Mouse (Mus musculus) B cell, adult 62 days (primary cell): Measurements from ENCODE around the gene Ppfia3. TPM values are rescaled to one million over a fixed set of nuclear protein-coding genes. Genes with fewer than 3 reads are reported as not detected.

Source experiments
- total RNA-seq: library from RNA; stranded (reverse); gene quantifications from 4 replicates; pipeline ENCODE4 v1.2.4, GENCODE M21; 2023

Gene Ppfia3
- total RNA-seq, result 0.21 to 0.47 TPM (median 0.43 TPM) in 3 of 4 replicates, not detected in the other

DNA sequence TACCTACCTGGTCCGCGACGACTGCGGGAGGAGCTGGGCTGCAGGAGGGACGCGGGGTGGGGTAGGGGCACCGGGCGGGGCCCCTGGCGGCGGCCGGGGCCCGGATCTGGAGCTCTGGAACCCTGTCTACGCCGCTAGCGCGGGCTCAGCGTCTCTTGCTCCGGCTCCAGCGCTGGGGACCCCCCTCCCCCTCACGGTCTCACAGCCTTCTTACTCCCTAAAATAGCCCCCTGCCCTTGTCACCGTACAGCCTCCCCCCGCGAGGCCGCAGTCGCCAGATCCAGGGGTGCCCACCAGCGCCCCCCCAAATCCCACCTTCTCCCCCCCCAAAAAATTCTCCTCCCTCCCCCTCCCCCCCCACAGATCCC is at the start of gene Ppfia3:
Ppfia3 (minus strand) TSS at position 368 of the 368 bp plus-strand sequence.

GRCm38 (mm10) chr7:45413113-45413863 is 46.5 kb upstream of the Ppfia3 start, which contains the start of gene Ntf5:
Gene Ntf5, plus strand, starts transcription at chr7:45413695.

GRCm38 (mm10) chr7:45405091-45406075 is 38.6 kb upstream of the Ppfia3 start, which contains the start of gene Kcna7:
Gene Kcna7, plus strand, starts transcription at chr7:45405653.

GRCm38 (mm10) chr7:45395578-45396336 is 28.9 kb upstream of the Ppfia3 start, which contains the start of gene Snrnp70:
Gene Snrnp70, minus strand, starts transcription at chr7:45395742.

GRCm38 (mm10) chr7:45370475-45371311 is 3.9 kb upstream of the Ppfia3 start, which contains the start of gene Lin7b:
Gene Lin7b, minus strand, starts transcription at chr7:45370583.

DNA sequence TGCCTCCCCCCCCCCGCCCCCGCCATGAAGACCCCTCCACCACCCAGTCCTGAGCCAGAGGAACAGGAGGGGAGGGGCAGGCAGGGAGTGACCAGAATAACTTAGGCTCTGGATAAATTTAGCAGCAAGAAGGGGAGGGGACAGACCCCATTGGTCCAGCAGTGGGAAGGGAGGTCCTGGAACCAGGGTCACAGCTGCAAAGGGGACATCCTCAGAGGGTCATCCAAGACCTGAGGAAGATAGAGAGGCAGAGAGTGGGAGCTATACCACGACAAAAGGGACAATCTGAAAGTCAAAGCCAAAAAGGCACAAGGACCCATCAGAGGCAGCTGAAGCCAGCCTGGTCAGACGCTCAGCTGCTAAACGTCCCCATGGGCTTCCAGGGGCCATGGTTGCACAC is 31.8 kb downstream of the Ppfia3 start, which contains the start of gene Hrc:
Hrc (plus strand) TSS at position 235 of the 400 bp plus-strand sequence.

DNA sequence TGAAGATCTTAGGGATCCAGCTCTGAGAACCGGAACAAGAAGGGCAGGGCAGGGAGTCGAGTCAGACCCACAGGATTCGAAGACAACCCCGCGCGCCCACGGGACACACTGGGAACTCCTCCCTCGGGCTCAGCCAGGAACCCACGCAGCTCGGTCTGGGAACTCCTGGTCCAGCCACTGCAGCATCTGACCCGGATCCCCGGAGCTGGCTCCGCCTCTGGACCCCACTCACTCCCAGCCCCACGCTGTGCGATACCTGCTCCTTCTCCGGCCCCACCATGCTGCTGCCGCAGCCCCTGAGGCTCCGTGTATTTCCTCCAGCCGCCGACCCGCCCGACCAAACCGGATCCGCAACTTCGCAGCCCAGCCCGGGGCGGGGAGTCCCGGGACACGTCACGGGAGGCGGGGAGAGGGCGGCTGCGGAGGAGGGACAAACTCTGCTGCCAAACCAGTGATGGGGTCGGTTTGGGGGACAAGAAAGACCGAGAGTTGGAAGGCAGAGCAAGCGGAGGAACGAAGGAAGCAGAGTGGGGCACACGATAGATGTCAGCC is 33.3 kb downstream of the Ppfia3 start, which contains the start of gene Trpm4:
Trpm4 (minus strand) TSS at position 350 of the 552 bp plus-strand sequence.

Other genes starting within 250 kb of the Ppfia3 start
- gene Rps11, start 242.6 kb downstream of the Ppfia3 start, total RNA-seq, result 2,382 to 2,495 TPM (median 2,446 TPM) in 4 replicates
- 4,153 to 4,573 TPM (median 4,453 TPM) in 4 replicates for gene Rpl13a, start 238.3 kb downstream of the Ppfia3 start, total RNA-seq
- not detected in 4 replicates for gene Gm45713, start 230.8 kb downstream of the Ppfia3 start, total RNA-seq
- gene Flt3l, start 230.6 kb downstream of the Ppfia3 start, total RNA-seq, result 65.5 to 79.4 TPM (median 71.3 TPM) in 4 replicates
- gene Pih1d1, start 212.7 kb downstream of the Ppfia3 start, total RNA-seq, result 40.9 to 53.7 TPM (median 42.8 TPM) in 4 replicates
- gene Aldh16a1, start 212.4 kb downstream of the Ppfia3 start, total RNA-seq, result 104 to 117 TPM (median 113 TPM) in 4 replicates
- not detected in 4 replicates for gene Slc17a7, start 203.1 kb downstream of the Ppfia3 start, total RNA-seq
- not detected in 4 replicates for gene Gfy, start 187.4 kb downstream of the Ppfia3 start, total RNA-seq
- not detected in 4 replicates for gene Pth2, start 186.0 kb downstream of the Ppfia3 start, total RNA-seq
- 0.33 to 1.3 TPM (median 0.63 TPM) in 4 replicates for gene Ccdc155, start 162.1 kb downstream of the Ppfia3 start, total RNA-seq
- 0.86 to 2.6 TPM (median 1.2 TPM) in 3 of 4 replicates, not detected in the other for gene Dkkl1, start 154.9 kb downstream of the Ppfia3 start, total RNA-seq
- gene Tead2, start 151.3 kb downstream of the Ppfia3 start, total RNA-seq, result not detected in 4 replicates
- gene Cd37, start 127.9 kb downstream of the Ppfia3 start, total RNA-seq, result 1,712 to 1,809 TPM (median 1,728 TPM) in 4 replicates
- gene Slc6a16, start 125.9 kb downstream of the Ppfia3 start, total RNA-seq, result not detected in 4 replicates
- 0.95 to 1.4 TPM (median 0.98 TPM) in 3 of 4 replicates, not detected in the other for gene Slc6a21, start 89.5 kb downstream of the Ppfia3 start, total RNA-seq
- gene Trpm4, start 33.2 kb downstream of the Ppfia3 start, total RNA-seq, result 10.6 to 12.8 TPM (median 11.5 TPM) in 4 replicates
- not detected in 4 replicates for gene Hrc, start 31.7 kb downstream of the Ppfia3 start, total RNA-seq
- 1.8 to 2.4 TPM in 2 of 4 replicates, not detected in the others for gene Lin7b, start 3.6 kb upstream of the Ppfia3 start, total RNA-seq
- gene Snrnp70, start 28.7 kb upstream of the Ppfia3 start, total RNA-seq, result 589 to 644 TPM (median 622 TPM) in 4 replicates
- gene Kcna7, start 38.6 kb upstream of the Ppfia3 start, total RNA-seq, result not detected in 4 replicates
- not detected in 4 replicates for gene Ntf5, start 46.7 kb upstream of the Ppfia3 start, total RNA-seq
- gene Lhb, start 53.8 kb upstream of the Ppfia3 start, total RNA-seq, result not detected in 4 replicates
- gene Gys1, start 67.8 kb upstream of the Ppfia3 start, total RNA-seq, result 15.2 to 18.0 TPM (median 16.1 TPM) in 4 replicates
- 40.7 to 51.8 TPM (median 44.5 TPM) in 4 replicates for gene Ruvbl2, start 71.1 kb upstream of the Ppfia3 start, total RNA-seq
- gene Ftl1, start 92.9 kb upstream of the Ppfia3 start, total RNA-seq, result 663 to 714 TPM (median 691 TPM) in 4 replicates
- gene Bax, start 99.9 kb upstream of the Ppfia3 start, total RNA-seq, result 111 to 118 TPM (median 114 TPM) in 4 replicates
- gene Tulp2, start 114.9 kb upstream of the Ppfia3 start, total RNA-seq, result not detected in 4 replicates
- gene Gm45808, start 119.8 kb upstream of the Ppfia3 start, total RNA-seq, result 0.98 to 2.1 TPM in 2 of 4 replicates, not detected in the others
- gene Dhdh, start 121.8 kb upstream of the Ppfia3 start, total RNA-seq, result 2.7 to 4.4 TPM (median 3.5 TPM) in 4 replicates
- 71.0 to 90.0 TPM (median 76.5 TPM) in 4 replicates for gene Nucb1, start 143.4 kb upstream of the Ppfia3 start, total RNA-seq
- gene Ppp1r15a, start 159.2 kb upstream of the Ppfia3 start, total RNA-seq, result 1,459 to 1,639 TPM (median 1,567 TPM) in 4 replicates
- 1.4 to 3.1 TPM (median 2.0 TPM) in 4 replicates for gene Plekha4, start 159.3 kb upstream of the Ppfia3 start, total RNA-seq
- gene Hsd17b14, start 187.9 kb upstream of the Ppfia3 start, total RNA-seq, result not detected in 4 replicates
- gene Bcat2, start 203.1 kb upstream of the Ppfia3 start, total RNA-seq, result 29.0 to 35.7 TPM (median 34.2 TPM) in 4 replicates
- not detected in 4 replicates for gene Fgf21, start 248.5 kb upstream of the Ppfia3 start, total RNA-seq